Mouse (Mus musculus) heart, embryonic 14.5 days (tissue): ENCODE results near the gene Coq6. TPM values are rescaled to one million over a fixed set of nuclear protein-coding genes. Genes with fewer than 3 reads are reported as not detected.

Source experiments
- ATAC-seq: fragments of 200-750 bp; cut with Nextera tagmentation; 2 replicates; pipeline ENCODE4 v1.8.0; 2017; ENCODE audit warnings: low read depth, moderate TSS enrichment; ENCODE audit not compliant: insufficient number of reproducible peaks, insufficient read depth, low FRiP score
- H3K27ac ChIP-seq, 2 experiments: fragments of 200-500 bp in 1 of 2; fragments of 300-500 bp in 1 of 2; sonication (generic) in 1 of 2; replicated peaks in 1 of 2; 2 replicates each; pipeline ENCODE4 v1.5.1; 2012 to 2014; ENCODE audit warnings: low read depth in 2 of 2, low read length in 2 of 2, control low read depth in 1 of 2, mild to moderate bottlenecking in 1 of 2, mixed read lengths in 1 of 2; ENCODE audit not compliant: control insufficient read depth in 1 of 2, insufficient read depth in 1 of 2
- H3K27me3 ChIP-seq: fragments of 300-500 bp; sonication (generic); 2 replicates; pipeline ENCODE4 v1.6.1; 2014; ENCODE audit warnings: mild to moderate bottlenecking, low read length, control low read depth; ENCODE audit not compliant: control insufficient read depth, insufficient read depth
- H3K36me3 ChIP-seq: fragments of 300-500 bp; sonication (generic); 2 replicates; pipeline ENCODE4 v1.6.1; 2014; ENCODE audit warnings: mild to moderate bottlenecking, control low read depth, low read length, mixed read lengths; ENCODE audit not compliant: control insufficient read depth, insufficient read depth
- H3K4me1 ChIP-seq, 2 experiments: fragments of 200-500 bp in 1 of 2; fragments of 300-500 bp in 1 of 2; sonication (generic) in 1 of 2; 2 replicates each; pipeline ENCODE4 v1.6.1; 2012 to 2014; ENCODE audit warnings: low read length in 2 of 2, control low read depth in 1 of 2, mixed read lengths in 1 of 2; ENCODE audit not compliant: control insufficient read depth in 2 of 2, insufficient read depth in 2 of 2
- H3K4me2 ChIP-seq: fragments of 300-500 bp; sonication (generic); 2 replicates; pipeline ENCODE4 v1.6.1; 2014; ENCODE audit warnings: mild to moderate bottlenecking, low read length
- H3K4me3 ChIP-seq, 2 experiments: fragments of 200-500 bp in 1 of 2; fragments of 300-500 bp in 1 of 2; sonication (generic) in 1 of 2; 2 replicates each; pipeline ENCODE4 v1.5.1; 2012 to 2014; ENCODE audit warnings: low read length in 2 of 2, mild to moderate bottlenecking in 2 of 2, control low read depth in 1 of 2, low read depth in 1 of 2, moderate library complexity in 1 of 2; ENCODE audit not compliant: control insufficient read depth in 1 of 2, insufficient read depth in 1 of 2
- H3K9ac ChIP-seq: fragments of 300-500 bp; sonication (generic); 2 replicates; pipeline ENCODE4 v1.6.1; 2014; ENCODE audit warnings: mild to moderate bottlenecking, low read length
- H3K9me3 ChIP-seq: fragments of 300-500 bp; sonication (generic); 2 replicates; pipeline ENCODE4 v1.6.1; 2016; ENCODE audit warnings: low read length, control low read depth; ENCODE audit not compliant: control insufficient read depth
- WGBS: fragments of 180-500 bp; shearing (Covaris S2); extraction: QIAGEN DNeasy Blood & Tissue Kit; methylation state at CpG from one replicate; pipeline ENCODE4 v1.1.7; 2014; 5-methylcytosine and 5-hydroxymethylcytosine counted together
- polyA plus RNA-seq: library from polyadenylated mRNA; unstranded; fragments of >200 nt; fragmentation: Nextera tagmentation; extraction: Ambion mirVana; gene quantifications from 2 replicates; pipeline ENCODE4 v1.2.1, GENCODE M21; 2014

Coq6 gene
- polyA plus RNA-seq, 1 experiment from 2014 or later: 80.7 TPM

DNA sequence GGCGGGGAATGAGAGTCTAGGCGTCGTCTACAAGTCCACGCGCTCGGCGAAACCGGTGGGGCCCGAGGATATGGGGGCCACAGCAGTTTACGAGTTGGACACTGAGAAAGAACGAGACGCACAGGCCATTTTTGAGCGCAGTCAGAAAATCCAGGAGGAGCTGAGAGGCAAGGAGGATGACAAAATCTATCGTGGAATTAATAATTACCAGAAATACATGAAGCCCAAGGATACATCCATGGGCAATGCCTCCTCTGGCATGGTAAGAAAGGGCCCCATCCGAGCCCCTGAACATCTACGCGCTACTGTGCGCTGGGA, 56.1 kb downstream of the Coq6 start:
- peak overlapping the region; percentile 78 for H3K9ac ChIP-seq
- WGBS: 36% methylated on average over 18 of the region's 18 CpGs
- H3K27ac ChIP-seq: peak overlapping the region in 1 of 2 experiments; percentile 49; a peak in 1 of 4 replicates
- H3K36me3 ChIP-seq: no peaks in the 10 kb centered on the region
- H3K9me3 ChIP-seq: no peaks in the 10 kb centered on the region
- no peak for ATAC-seq
- no peaks in the 10 kb centered on the region for H3K27me3 ChIP-seq
- H3K4me3 ChIP-seq: peak overlapping the region; percentile 62 to 63
- peak overlapping the region; percentile 82 for H3K4me2 ChIP-seq
- peaks cover 5 to 8% of the 10 kb centered on the region in 2 experiments; a peak in 3 of 4 replicates for H3K4me1 ChIP-seq

Other genes starting within 250 kb of the Coq6 start
- gene Dnal1, start 247.3 kb upstream of the Coq6 start, polyA plus RNA-seq: 2.4 and 3.4 TPM in 2 replicates
- 0.43 and 0.68 TPM in 2 replicates for gene Pnma1, start 213.2 kb upstream of the Coq6 start, polyA plus RNA-seq
- 7.1 and 7.4 TPM in 2 replicates for gene Elmsan1, start 142.8 kb upstream of the Coq6 start, polyA plus RNA-seq
- gene Ptgr2, start 76.4 kb upstream of the Coq6 start, polyA plus RNA-seq: 79.0 and 92.4 TPM in 2 replicates
- 53.1 and 55.4 TPM in 2 replicates for gene Zfp410, start 44.8 kb upstream of the Coq6 start, polyA plus RNA-seq
- gene Fam161b, start 176 bp downstream of the Coq6 start, polyA plus RNA-seq: 5.3 and 6.3 TPM in 2 replicates
- 33.2 and 37.9 TPM in 2 replicates for gene Entpd5, start 47.4 kb downstream of the Coq6 start, polyA plus RNA-seq
- 1.7 and 1.8 TPM in 2 replicates for gene Bbof1, start 47.4 kb downstream of the Coq6 start, polyA plus RNA-seq
- gene Rnf113a2, start 55.5 kb downstream of the Coq6 start, polyA plus RNA-seq: 19.1 and 20.3 TPM in 2 replicates
- 60.5 and 62.6 TPM in 2 replicates for gene Aldh6a1, start 89.3 kb downstream of the Coq6 start, polyA plus RNA-seq
- gene Lin52, start 89.8 kb downstream of the Coq6 start, polyA plus RNA-seq: 14.2 and 14.7 TPM in 2 replicates
- gene Vsx2, start 208.1 kb downstream of the Coq6 start, polyA plus RNA-seq: not detected in 2 replicates